Comparison of ENCODE assay signal across 10 mouse cellular contexts in genomic region chr2:128091431-128092369, GRCm38 (mm10). TPM values are rescaled to one million over a fixed set of nuclear protein-coding genes. Genes with fewer than 3 reads are reported as not detected.
DNase-seq lines count a peak whose midpoint lies in the region; ATAC-seq and TF ChIP-seq lines count a peak whose summit lies in the region.
"Had no signal": no experiment of that assay in that cellular context is flagged by ENCODE, and none has a peak within 500 bp of the region (broad histone marks: within the 10 kb centered on the region; RNA-seq: fewer than 3 reads in every experiment).

No protein-coding gene starts in this region.

- H3K36me3 ChIP-seq in hindbrain, embryonic 11.5 days (ENCODE audit: control insufficient read depth, insufficient read depth, low read length) = no peaks in the 10 kb centered on the region
- H3K36me3 ChIP-seq in hindbrain, embryonic 14.5 days (replicated peaks; ENCODE audit: control insufficient read depth, insufficient read depth) = no peaks in the 10 kb centered on the region
- H3K36me3 ChIP-seq in kidney, adult 2 months (ENCODE audit: control insufficient read depth, insufficient read depth, low read length) = no peaks in the 10 kb centered on the region
- H3K36me3 ChIP-seq: stomach, embryonic 15.5 days had no signal

- TF ChIP-seq POLR2A in kidney, adult 2 months (IDR thresholded peaks at IDR 0.05; ENCODE audit: low read depth, low read length) = no peak

- H3K4me1 ChIP-seq in hindbrain, embryonic 11.5 days (replicated peaks; ENCODE audit: control insufficient read depth, insufficient read depth, low read length) = peaks cover 7% of the 10 kb centered on the region; the same call in 1 of the 2 replicates
- no peaks in the 10 kb centered on the region for H3K4me1 ChIP-seq in hindbrain, embryonic 14.5 days (replicated peaks; ENCODE audit: control insufficient read depth, insufficient read depth, low read length)
- peaks cover 23% of the 10 kb centered on the region for H3K4me1 ChIP-seq in kidney, adult 2 months (ENCODE audit: control insufficient read depth, insufficient read depth, low read length)

- ATAC-seq in hindbrain, embryonic 11.5 days (ENCODE audit: low FRiP score) = peak; percentile 71
- ATAC-seq in hindbrain, embryonic 14.5 days (ENCODE audit: low FRiP score) = no peak; the same call in 1 of the 2 replicates
- peak; percentile 38; the same call in 1 of the 2 replicates for ATAC-seq in neutrophil, adult 5-6 weeks (ENCODE audit: extremely low read depth, insufficient number of reproducible peaks, low FRiP score, poor library complexity, severe bottlenecking)

- no peak overlapping the region for H3K4me2 ChIP-seq in hindbrain, embryonic 11.5 days (replicated peaks; ENCODE audit: low read depth, low read length)
- no peak overlapping the region for H3K4me2 ChIP-seq in hindbrain, embryonic 14.5 days (replicated peaks)
- H3K4me2 ChIP-seq: stomach, embryonic 15.5 days had no signal

- H3K27me3 ChIP-seq in hindbrain, embryonic 11.5 days (ENCODE audit: control insufficient read depth, insufficient read depth, low read length) = no peaks in the 10 kb centered on the region
- no peaks in the 10 kb centered on the region for H3K27me3 ChIP-seq in hindbrain, embryonic 14.5 days (ENCODE audit: control insufficient read depth, insufficient read depth, low read length)
- H3K27me3 ChIP-seq in kidney, adult 2 months (replicated peaks; ENCODE audit: control insufficient read depth, insufficient read depth, low read length) = no peaks in the 10 kb centered on the region
- H3K27me3 ChIP-seq: stomach, embryonic 15.5 days had no signal

- WGBS in hindbrain, embryonic 11.5 days = 42% methylated on average over 11 of the region's 11 CpGs
- 40% methylated on average over 11 of the region's 11 CpGs for WGBS in hindbrain, embryonic 14.5 days
- 72% methylated on average over 11 of the region's 11 CpGs for WGBS in kidney, adult 2 months

- no peaks in the 10 kb centered on the region for H3K9me3 ChIP-seq in hindbrain, embryonic 11.5 days (ENCODE audit: control insufficient read depth, low read length)
- no peaks in the 10 kb centered on the region for H3K9me3 ChIP-seq in hindbrain, embryonic 14.5 days (ENCODE audit: control insufficient read depth, low read length)
- H3K9me3 ChIP-seq: stomach, embryonic 15.5 days had no signal

- DNase-seq in hindbrain, embryonic 11.5 days (ENCODE audit: low spot score) = peak; percentile 56
- no peak for DNase-seq in hindbrain, embryonic 14.5 days (ENCODE audit: low spot score)
- DNase-seq in Muller cell, postnatal 12 days (ENCODE audit: inconsistent ontology term) = peak; percentile 43
- DNase-seq in kidney, adult 2 months = peak; percentile 68
- no peak for DNase-seq in adrenal gland, postnatal 4 days (ENCODE audit: low spot score in 2 of 2)
- no peak for DNase-seq in lung, adult 18-20 months
- DNase-seq in left cerebral cortex, adult 9 months (ENCODE audit: low spot score in 2 of 2) = no peak
- DNase-seq: cerebellum, postnatal 10 days had no signal

- H3K9ac ChIP-seq in hindbrain, embryonic 11.5 days (ENCODE audit: low read depth, low read length) = no peak overlapping the region
- no peak overlapping the region for H3K9ac ChIP-seq in hindbrain, embryonic 14.5 days
- H3K9ac ChIP-seq: stomach, embryonic 15.5 days had no signal

- TF ChIP-seq CTCF in kidney, adult 2 months (conservative IDR thresholded peaks at IDR 0.05; ENCODE audit: insufficient read depth, insufficient read length, low read depth, low read length) = no peak

- H3K27ac ChIP-seq in hindbrain, embryonic 11.5 days (ENCODE audit: low read depth, low read length) = no peak overlapping the region
- no peak overlapping the region for H3K27ac ChIP-seq in hindbrain, embryonic 14.5 days
- H3K27ac ChIP-seq in kidney, adult 2 months (ENCODE audit: insufficient read depth, low read depth, low read length) = peak overlapping the region; percentile 37; the same call in 1 of the 2 replicates
- H3K27ac ChIP-seq: stomach, embryonic 15.5 days had no signal

- no peak overlapping the region for H3K4me3 ChIP-seq in hindbrain, embryonic 11.5 days (ENCODE audit: low read depth, low read length)
- H3K4me3 ChIP-seq in hindbrain, embryonic 14.5 days (replicated peaks; ENCODE audit: low read length) = no peak overlapping the region
- H3K4me3 ChIP-seq in kidney, adult 2 months (ENCODE audit: insufficient read depth, low read depth, low read length) = no peak overlapping the region
- H3K4me3 ChIP-seq: stomach, embryonic 15.5 days had no signal

RNA-seq across cellular contexts. Expression of gene Bcl2l11, which starts 34.1 kb away (rescaled TPM):
- 15.7 and 17.2 TPM in 2 replicates for polyA plus RNA-seq in hindbrain, embryonic 11.5 days (2014; fragmentation: Nextera tagmentation; extraction: Ambion mirVana)
- 12.2 and 12.9 TPM in 2 replicates for polyA plus RNA-seq in hindbrain, embryonic 14.5 days (2014; fragmentation: Nextera tagmentation; extraction: Ambion mirVana)
- 7.1 and 7.8 TPM in 2 replicates for polyA plus RNA-seq in kidney, adult 2 months (2012; rRNA removed)
- total RNA-seq in neutrophil, adult 5-6 weeks (2017) = 42.1 and 48.5 TPM in 2 replicates
- 10 to 100 TPM; 37.2 to 37.7 TPM for total RNA-seq in adrenal gland, postnatal 4 days (2021)

Comparison
In these comparisons a context has a peak if more than half of its experiments do, and no peak if none do; other contexts are left out.
1. DNase-seq: peak in hindbrain, embryonic 11.5 days (single experiment), Muller cell, postnatal 12 days (single experiment) and kidney, adult 2 months (single experiment); none in hindbrain, embryonic 14.5 days (single experiment), adrenal gland, postnatal 4 days (0 of 2), lung, adult 18-20 months (0 of 2) and left cerebral cortex, adult 9 months (0 of 2).